Mouse (Mus musculus): ENCODE measurements around the gene 3110009E18Rik.

DNA sequence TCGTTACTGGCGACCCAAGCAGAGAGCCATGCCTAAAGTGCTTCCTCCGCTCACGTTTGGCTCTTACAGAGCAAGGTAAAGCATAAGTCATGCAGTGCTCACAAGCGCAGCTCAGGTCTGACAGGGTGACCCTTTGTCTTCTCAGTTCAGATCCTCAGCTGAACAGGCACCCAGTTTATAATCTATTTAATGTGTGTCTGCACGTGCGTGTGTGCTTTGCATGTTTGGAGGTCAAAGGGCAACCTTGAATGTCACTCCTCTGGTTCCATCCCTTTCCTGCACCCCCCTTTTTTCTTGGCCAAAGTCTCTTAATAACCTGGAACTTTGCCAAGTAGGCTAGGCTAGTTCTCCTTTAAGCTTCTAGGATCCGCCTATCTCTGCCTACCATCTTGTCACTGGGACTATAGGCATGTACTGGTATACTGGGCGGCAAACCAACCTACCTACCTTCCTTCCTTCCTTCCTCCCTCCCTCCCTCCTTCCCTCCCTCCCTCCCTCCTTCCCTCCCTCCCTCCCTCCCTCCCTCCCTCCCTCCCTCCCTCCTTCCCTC lies 19.2 kb downstream of the 3110009E18Rik start:
- no peak for TF ChIP-seq CTCF (conservative IDR thresholded peaks at IDR 0.05; ENCODE audit: insufficient read depth, insufficient read length, low read depth, low read length)
- TF ChIP-seq POLR2A (IDR thresholded peaks at IDR 0.05; ENCODE audit: low read depth, low read length) = no peak
